Mouse (Mus musculus) R1 (cell line): Measurements from ENCODE around the gene Fyn.
A peak's percentile ranks its signal among the peaks of the same experiment; 100 is the strongest.

Source experiments
- DNase-seq: peaks from one replicate; pipeline ENCODE4 v3.0.0-alpha.2; 2018; ENCODE audit warnings: low read depth, low spot score

The Fyn gene

GRCm38 (mm10) chr10:39563552-39564223, 195.0 kb downstream of the Fyn start:
- DNase-seq: no peak

- no peak for DNase-seq
Measured at GRCm38 (mm10) chr10:39566901-39567300, 198.2 kb downstream of the Fyn start.

- no peak for DNase-seq
Measured at GRCm38 (mm10) chr10:39568991-39569390, 200.3 kb downstream of the Fyn start.

- DNase-seq: no peak
Measured at GRCm38 (mm10) chr10:39571011-39571410, 202.4 kb downstream of the Fyn start.

GRCm38 (mm10) chr10:39572050-39572671, 203.5 kb downstream of the Fyn start:
- DNase-seq: no peak

GRCm38 (mm10) chr10:39572672-39573051, 204.0 kb downstream of the Fyn start:
- peak; percentile 40 for DNase-seq

GRCm38 (mm10) chr10:39576466-39576865, 207.8 kb downstream of the Fyn start:
- no peak for DNase-seq

- DNase-seq: no peak
Measured at GRCm38 (mm10) chr10:39580477-39580876, 211.8 kb downstream of the Fyn start.

GRCm38 (mm10) chr10:39582385-39582784, 213.7 kb downstream of the Fyn start:
- DNase-seq: peak; percentile 73

- DNase-seq: no peak
Measured at GRCm38 (mm10) chr10:39583718-39584117, 215.1 kb downstream of the Fyn start.

GRCm38 (mm10) chr10:39587290-39587925, 218.8 kb downstream of the Fyn start:
- DNase-seq: no peak

GRCm38 (mm10) chr10:39587973-39588746, 219.5 kb downstream of the Fyn start:
- DNase-seq: no peak

GRCm38 (mm10) chr10:39589765-39590546, 221.3 kb downstream of the Fyn start:
- peak; percentile 73 for DNase-seq

GRCm38 (mm10) chr10:39590629-39591028, 222.0 kb downstream of the Fyn start:
- DNase-seq: no peak

GRCm38 (mm10) chr10:39592501-39592900, 223.8 kb downstream of the Fyn start:
- peak; percentile 80 for DNase-seq

GRCm38 (mm10) chr10:39594716-39595115, 226.1 kb downstream of the Fyn start:
- peak; percentile 83 for DNase-seq

GRCm38 (mm10) chr10:39595862-39596261, 227.2 kb downstream of the Fyn start:
- no peak for DNase-seq

GRCm38 (mm10) chr10:39597116-39597791, 228.6 kb downstream of the Fyn start:
- no peak for DNase-seq

GRCm38 (mm10) chr10:39597792-39598183, 229.1 kb downstream of the Fyn start:
- no peak for DNase-seq

GRCm38 (mm10) chr10:39599601-39600000, 230.9 kb downstream of the Fyn start:
- DNase-seq: no peak

GRCm38 (mm10) chr10:39600115-39600514, 231.5 kb downstream of the Fyn start:
- DNase-seq: no peak
